Mouse (Mus musculus): ENCODE results near the gene Parl. TPM values are rescaled to one million over a fixed set of nuclear protein-coding genes. Genes with fewer than 3 reads are reported as not detected.

Parl gene
- polyA plus RNA-seq, 1 experiment, result 42.1 TPM

GRCm38 (mm10) chr16:20237426-20237825 lies 64.8 kb downstream of the Parl start:
- no peak for DNase-seq (ENCODE audit: low read depth)

- DNase-seq (ENCODE audit: low read depth), result no peak
Observed at GRCm38 (mm10) chr16:20234406-20234805, 67.8 kb downstream of the Parl start.

Other genes with a start within 250 kb of the Parl start
- 19.8 and 25.4 TPM in 2 replicates for gene Klhl24, start 204.8 kb downstream of the Parl start, polyA plus RNA-seq (2012; rRNA removed)
- 31.4 and 35.5 TPM in 2 replicates for gene Yeats2, start 161.3 kb downstream of the Parl start, polyA plus RNA-seq (2012; rRNA removed)
- gene Map6d1, start 61.0 kb downstream of the Parl start, polyA plus RNA-seq (2012; rRNA removed), result 0.07 and 0.18 TPM in 2 replicates
- 1.1 and 1.6 TPM in 2 replicates for gene Cyp2ab1, start 23.0 kb upstream of the Parl start, polyA plus RNA-seq (2012; rRNA removed)
- 79.5 and 90.2 TPM in 2 replicates for gene Abcc5, start 124.0 kb upstream of the Parl start, polyA plus RNA-seq (2012; rRNA removed)
- 32.6 and 36.2 TPM in 2 replicates for gene Eif2b5, start 196.4 kb upstream of the Parl start, polyA plus RNA-seq (2012; rRNA removed)
- gene Dvl3, start 214.6 kb upstream of the Parl start, polyA plus RNA-seq (2012; rRNA removed), result 23.2 and 39.0 TPM in 2 replicates
- gene Ap2m1, start 233.1 kb upstream of the Parl start, polyA plus RNA-seq (2012; rRNA removed), result 328 and 405 TPM in 2 replicates
- 52.0 and 59.4 TPM in 2 replicates for gene Abcf3, start 246.2 kb upstream of the Parl start, polyA plus RNA-seq (2012; rRNA removed)